Mouse (Mus musculus) liver, embryonic 14.5 days (tissue): ENCODE data around the gene Ankrd27. TPM values are rescaled to one million over a fixed set of nuclear protein-coding genes. Genes with fewer than 3 reads are reported as not detected.

Source experiments
- ATAC-seq: fragments of 200-750 bp; cut with Nextera tagmentation; 2 replicates; pipeline ENCODE4 v1.8.0; 2017; ENCODE audit warnings: moderate number of reproducible peaks, mild to moderate bottlenecking, moderate library complexity; ENCODE audit not compliant: insufficient read depth
- DNase-seq, 3 experiments: peaks; one replicate each; pipeline ENCODE4 v3.0.0-alpha.2; 2012 to 2013; ENCODE audit warnings: low read depth in 3 of 3, low spot score in 3 of 3
- H3K27ac ChIP-seq: fragments of 300-500 bp; sonication (generic); 2 replicates; pipeline ENCODE4 v1.5.1; 2014; ENCODE audit warnings: moderate library complexity, mild to moderate bottlenecking, control low read depth, inconsistent platforms
- H3K27me3 ChIP-seq: fragments of 300-500 bp; sonication (generic); 2 replicates; pipeline ENCODE4 v1.6.1; 2014; ENCODE audit warnings: mild to moderate bottlenecking, low read length, moderate library complexity; ENCODE audit not compliant: control insufficient read depth, insufficient read depth
- H3K36me3 ChIP-seq: fragments of 300-500 bp; sonication (generic); replicated peaks from 2 replicates; pipeline ENCODE4 v1.6.1; 2014; ENCODE audit warnings: low read depth; ENCODE audit not compliant: control insufficient read depth, insufficient read depth
- H3K4me1 ChIP-seq, 2 experiments: fragments of 200-500 bp in 1 of 2; fragments of 300-500 bp in 1 of 2; sonication (generic) in 1 of 2; replicated peaks; 2 replicates each; pipeline ENCODE4 v1.6.1; 2012 to 2014; ENCODE audit warnings: antibody characterized with exemption in 1 of 2, inconsistent platforms in 1 of 2, low read length in 1 of 2; ENCODE audit not compliant: control insufficient read depth in 2 of 2, insufficient read depth in 2 of 2
- H3K4me2 ChIP-seq: fragments of 300-500 bp; sonication (generic); 2 replicates; pipeline ENCODE4 v1.6.1; 2014; ENCODE audit warnings: low read depth, mild to moderate bottlenecking, control low read depth, moderate library complexity
- H3K4me3 ChIP-seq, 2 experiments: fragments of 200-500 bp in 1 of 2; fragments of 300-500 bp in 1 of 2; sonication (generic) in 1 of 2; 2 replicates each; pipeline ENCODE4 v1.5.1; 2012 to 2014; ENCODE audit warnings: low read depth in 2 of 2, low read length in 2 of 2, mild to moderate bottlenecking in 2 of 2, control low read depth in 1 of 2, inconsistent platforms in 1 of 2, moderate library complexity in 1 of 2; ENCODE audit not compliant: insufficient read depth in 1 of 2
- H3K9ac ChIP-seq: fragments of 300-500 bp; sonication (generic); replicated peaks from 2 replicates; pipeline ENCODE4 v1.6.1; 2014; ENCODE audit warnings: mild to moderate bottlenecking, control low read depth, moderate library complexity
- H3K9me3 ChIP-seq: fragments of 300-500 bp; sonication (generic); 2 replicates; pipeline ENCODE4 v1.6.1; 2016; ENCODE audit warnings: low read length, mixed read lengths; ENCODE audit not compliant: control insufficient read depth
- CTCF ChIP-seq: IDR thresholded peaks from 2 replicates; pipeline ENCODE4 v1.5.1; 2016; ENCODE audit warnings: antibody characterized with exemption, low read depth, control low read depth
- EP300 ChIP-seq: IDR thresholded peaks from 2 replicates; pipeline ENCODE4 v1.6.1; 2016; ENCODE audit warnings: antibody characterized with exemption, low read depth
- WGBS: fragments of 180-500 bp; shearing (Covaris S2); extraction: QIAGEN DNeasy Blood & Tissue Kit; methylation state at CpG from one replicate; pipeline ENCODE4 v1.1.7; 2014; ENCODE audit not compliant: insufficient replicate concordance; 5-methylcytosine and 5-hydroxymethylcytosine counted together
- polyA plus RNA-seq, 2 experiments: library from polyadenylated mRNA; depleted of rRNA in 1 of 2; stranded (reverse) in 1 of 2; unstranded in 1 of 2; fragments of >200 nt; fragmentation: Nextera tagmentation in 1 of 2; extraction: Ambion mirVana in 1 of 2; gene quantifications; 2 replicates each; pipeline versions ENCODE4 v1.2.1 to v1.2.3; 2012 to 2014

The Ankrd27 gene
- polyA plus RNA-seq, 2 experiments = 13.5 to 20.9 TPM

GRCm38 (mm10) chr7:35678976-35679375 is 92.9 kb downstream of the Ankrd27 start:
- Histone ChIP-seq H3K9ac (no peak overlapping the region), H3K27ac (no peak overlapping the region), H3K4me3 (no peak overlapping the region), H3K4me1 (no peaks in the 10 kb centered on the region), H3K27me3 (no peaks in the 10 kb centered on the region), H3K4me2 (no peak overlapping the region), H3K9me3 (no peaks in the 10 kb centered on the region; the same call in 1 of the 2 replicates), H3K36me3 (no peaks in the 10 kb centered on the region)
- ATAC-seq (no peak), DNase-seq (no peak)
- 66% methylated on average over 4 of the region's 4 CpGs for WGBS
- TF ChIP-seq EP300 = no peak
- no peak for TF ChIP-seq CTCF

- H3K4me1 ChIP-seq = no peaks in the 10 kb centered on the region
- ATAC-seq = no peak
- H3K9me3 ChIP-seq = no peaks in the 10 kb centered on the region; the same call in 1 of the 2 replicates
- H3K27me3 ChIP-seq = no peaks in the 10 kb centered on the region
- DNase-seq = no peak
- no peak overlapping the region for H3K27ac ChIP-seq
- H3K9ac ChIP-seq = no peak overlapping the region
- TF ChIP-seq EP300 (no peak), CTCF (peak; percentile 60)
- no peaks in the 10 kb centered on the region for H3K36me3 ChIP-seq
- 47% methylated on average over 3 of the region's 3 CpGs for WGBS
- H3K4me2 ChIP-seq = no peak overlapping the region
- H3K4me3 ChIP-seq = no peak overlapping the region
These were observed 95.5 kb downstream of the Ankrd27 start for GRCm38 (mm10) chr7:35681559-35681958.

- DNase-seq (no peak), ATAC-seq (no peak)
- TF ChIP-seq EP300 (no peak), CTCF (no peak)
- Histone ChIP-seq H3K27me3 (no peaks in the 10 kb centered on the region), H3K4me3 (no peak overlapping the region), H3K4me1 (no peaks in the 10 kb centered on the region; a peak in 1 of 4 replicates), H3K36me3 (no peaks in the 10 kb centered on the region), H3K9me3 (no peaks in the 10 kb centered on the region), H3K4me2 (no peak overlapping the region), H3K27ac (no peak overlapping the region), H3K9ac (no peak overlapping the region)
- WGBS = 59% methylated on average over 6 of the region's 6 CpGs
These were observed 97.5 kb downstream of the Ankrd27 start for GRCm38 (mm10) chr7:35683409-35684122.

- Histone ChIP-seq H3K27ac (no peak overlapping the region), H3K4me3 (no peak overlapping the region), H3K9me3 (no peaks in the 10 kb centered on the region), H3K4me2 (no peak overlapping the region), H3K9ac (no peak overlapping the region), H3K27me3 (no peaks in the 10 kb centered on the region), H3K4me1 (no peaks in the 10 kb centered on the region; a peak in 1 of 4 replicates), H3K36me3 (no peaks in the 10 kb centered on the region)
- no peak for DNase-seq
- no peak for ATAC-seq
- WGBS = 51% methylated on average over 11 of the region's 11 CpGs
- TF ChIP-seq EP300 = no peak
- TF ChIP-seq CTCF = no peak
These were observed 100.2 kb downstream of the Ankrd27 start for GRCm38 (mm10) chr7:35686216-35686615.

- no peaks in the 10 kb centered on the region; a peak in 1 of 4 replicates for H3K4me1 ChIP-seq
- no peaks in the 10 kb centered on the region for H3K27me3 ChIP-seq
- TF ChIP-seq CTCF (peak; percentile 94), EP300 (no peak)
- 23% methylated on average over 13 of the region's 13 CpGs for WGBS
- no peak overlapping the region for H3K9ac ChIP-seq
- DNase-seq (peak in 2 of 3 experiments; percentile 12 to 22), ATAC-seq (no peak)
- no peak overlapping the region for H3K4me3 ChIP-seq
- peak overlapping the region; percentile 36 for H3K4me2 ChIP-seq
- H3K27ac ChIP-seq = no peak overlapping the region
- no peaks in the 10 kb centered on the region for H3K9me3 ChIP-seq
- H3K36me3 ChIP-seq = no peaks in the 10 kb centered on the region
These were observed 100.7 kb downstream of the Ankrd27 start for GRCm38 (mm10) chr7:35686756-35687155.
